Mouse (Mus musculus) lung, embryonic 14.5 days (tissue): ENCODE measurements around the gene Pbx4. TPM values are rescaled to one million over a fixed set of nuclear protein-coding genes. Genes with fewer than 3 reads are reported as not detected.

Experiments used
- ATAC-seq: fragments of 200-750 bp; cut with Nextera tagmentation; 2 replicates; pipeline ENCODE4 v1.8.0; 2017; ENCODE audit warnings: mild to moderate bottlenecking, moderate TSS enrichment, moderate library complexity; ENCODE audit not compliant: insufficient read depth
- DNase-seq: peaks from one replicate; pipeline ENCODE4 v3.0.0-alpha.2; 2015
- H3K27ac ChIP-seq: fragments of 300-500 bp; sonication (generic); 2 replicates; pipeline ENCODE4 v1.5.1; 2014; ENCODE audit warnings: low read depth, mild to moderate bottlenecking, moderate library complexity
- H3K27me3 ChIP-seq: fragments of 300-500 bp; sonication (generic); 2 replicates; pipeline ENCODE4 v1.6.1; 2014; ENCODE audit warnings: low read length, control low read depth; ENCODE audit not compliant: insufficient read depth
- H3K36me3 ChIP-seq: fragments of 300-500 bp; sonication (generic); 2 replicates; pipeline ENCODE4 v1.6.1; 2014; ENCODE audit warnings: control low read depth; ENCODE audit not compliant: insufficient read depth
- H3K4me1 ChIP-seq: fragments of 300-500 bp; sonication (generic); 2 replicates; pipeline ENCODE4 v1.6.1; 2014; ENCODE audit warnings: antibody characterized with exemption, control low read depth; ENCODE audit not compliant: insufficient read depth
- H3K4me2 ChIP-seq: fragments of 300-500 bp; sonication (generic); 2 replicates; pipeline ENCODE4 v1.6.1; 2014; ENCODE audit warnings: mild to moderate bottlenecking
- H3K4me3 ChIP-seq: fragments of 300-500 bp; sonication (generic); 2 replicates; pipeline ENCODE4 v1.5.1; 2014; ENCODE audit warnings: low read depth, low read length
- H3K9ac ChIP-seq: fragments of 300-500 bp; sonication (generic); 2 replicates; pipeline ENCODE4 v1.6.1; 2014
- H3K9me3 ChIP-seq: fragments of 300-500 bp; sonication (generic); 2 replicates; pipeline ENCODE4 v1.6.1; 2016; ENCODE audit warnings: low read depth, low read length, control low read depth
- CTCF ChIP-seq: IDR thresholded peaks from 2 replicates; pipeline ENCODE4 v1.5.1; 2016; ENCODE audit warnings: antibody characterized with exemption, low read depth
- WGBS: fragments of 180-500 bp; shearing (Covaris S2); extraction: QIAGEN DNeasy Blood & Tissue Kit; methylation state at CpG from one replicate; pipeline ENCODE4 v1.1.7; 2014; 5-methylcytosine and 5-hydroxymethylcytosine counted together
- polyA plus RNA-seq: library from polyadenylated mRNA; unstranded; fragments of >200 nt; fragmentation: Nextera tagmentation; extraction: Ambion mirVana; gene quantifications from 2 replicates; pipeline ENCODE4 v1.2.1, GENCODE M21; 2014

Gene Pbx4
- polyA plus RNA-seq, 1 experiment from 2014 or later = 7.1 TPM

GRCm38 (mm10) chr8:69808864-69809403 lies 23.4 kb upstream of the Pbx4 start:
- Histone ChIP-seq H3K36me3 (peaks cover 54% of the 10 kb centered on the region), H3K4me1 (no peaks in the 10 kb centered on the region), H3K9me3 (no peaks in the 10 kb centered on the region), H3K9ac (peak overlapping the region; percentile 48), H3K27me3 (no peaks in the 10 kb centered on the region), H3K27ac (no peak overlapping the region), H3K4me2 (peak overlapping the region; percentile 69), H3K4me3 (peak overlapping the region; percentile 44)
- ATAC-seq = peak; percentile 42
- no peak for TF ChIP-seq CTCF
- 2% methylated on average over 23 of the region's 23 CpGs for WGBS
- peak; percentile 45 for DNase-seq

GRCm38 (mm10) chr8:69809820-69810219 lies 22.5 kb upstream of the Pbx4 start:
- Histone ChIP-seq H3K4me1 (no peaks in the 10 kb centered on the region), H3K36me3 (peaks cover 48% of the 10 kb centered on the region), H3K27me3 (no peaks in the 10 kb centered on the region), H3K27ac (no peak overlapping the region), H3K4me3 (no peak overlapping the region), H3K9me3 (no peaks in the 10 kb centered on the region), H3K4me2 (no peak overlapping the region; the same call in 1 of the 2 replicates), H3K9ac (no peak overlapping the region)
- DNase-seq (no peak), ATAC-seq (no peak)
- 62% methylated on average over 3 of the region's 3 CpGs for WGBS
- TF ChIP-seq CTCF = no peak

DNA sequence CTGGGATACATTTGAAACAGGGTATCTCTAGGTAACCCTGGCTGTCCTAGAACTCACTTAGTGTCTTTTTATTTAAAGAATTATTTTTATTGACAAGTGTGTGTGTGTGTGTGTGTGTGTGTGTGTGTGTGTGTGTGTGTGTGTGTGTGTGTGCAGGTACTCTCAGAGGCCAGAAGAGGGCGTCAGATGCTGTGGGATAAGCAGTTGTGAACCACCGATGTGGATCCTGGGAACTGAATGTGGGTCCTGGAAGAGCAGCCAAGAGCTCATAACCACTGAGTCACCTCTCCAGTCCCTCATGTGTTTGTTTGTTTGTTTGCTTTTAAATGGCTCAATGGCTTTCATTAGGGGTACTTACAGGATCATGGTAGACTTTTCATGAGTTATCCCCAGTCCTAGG lies 17.4 kb upstream of the Pbx4 start:
- H3K4me3 ChIP-seq = no peak overlapping the region
- ATAC-seq = no peak
- 94% methylated on average over 2 of the region's 2 CpGs for WGBS

GRCm38 (mm10) chr8:69815396-69815795 lies 16.9 kb upstream of the Pbx4 start:
- Histone ChIP-seq H3K27ac (no peak overlapping the region), H3K36me3 (peaks cover 45% of the 10 kb centered on the region; the same call in 1 of the 2 replicates), H3K4me1 (no peaks in the 10 kb centered on the region), H3K4me2 (no peak overlapping the region), H3K9me3 (no peaks in the 10 kb centered on the region), H3K4me3 (no peak overlapping the region), H3K27me3 (no peaks in the 10 kb centered on the region), H3K9ac (no peak overlapping the region)
- TF ChIP-seq CTCF = no peak
- no peak for ATAC-seq
- 92% methylated on average over 4 of the region's 4 CpGs for WGBS
- DNase-seq = no peak

More for the DNA sequence above, 17.4 kb upstream of the Pbx4 start:
- Histone ChIP-seq H3K27me3 (no peaks in the 10 kb centered on the region), H3K27ac (no peak overlapping the region), H3K36me3 (peaks cover 45% of the 10 kb centered on the region; the same call in 1 of the 2 replicates), H3K9ac (no peak overlapping the region), H3K9me3 (no peaks in the 10 kb centered on the region), H3K4me2 (no peak overlapping the region), H3K4me1 (no peaks in the 10 kb centered on the region)
- DNase-seq = no peak
- no peak for TF ChIP-seq CTCF

DNA sequence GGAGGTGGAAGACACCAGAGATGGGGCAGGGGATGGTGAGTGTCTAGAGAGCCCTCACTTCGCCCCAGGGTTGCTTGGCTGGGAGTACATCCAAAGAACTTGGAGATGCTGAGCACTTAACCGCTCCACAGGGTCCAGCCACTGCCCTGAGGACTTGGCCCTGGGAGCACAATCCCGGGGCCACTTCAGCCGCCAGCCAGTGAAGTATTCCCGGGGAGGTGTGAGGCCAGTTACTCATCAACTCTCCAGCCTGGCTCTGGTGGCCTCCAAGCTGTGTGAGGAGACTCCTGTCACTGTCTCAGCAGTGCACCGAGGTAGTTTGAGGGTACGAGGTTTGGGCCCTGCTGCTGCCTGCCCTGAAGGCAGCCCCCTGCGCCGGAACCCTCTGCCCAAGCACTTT lies 11.8 kb upstream of the Pbx4 start:
- no peaks in the 10 kb centered on the region for H3K4me1 ChIP-seq
- no peak for DNase-seq
- no peak overlapping the region for H3K4me2 ChIP-seq
- ATAC-seq = no peak
- no peak overlapping the region for H3K9ac ChIP-seq
- peaks cover 40% of the 10 kb centered on the region; the same call in 1 of the 2 replicates for H3K36me3 ChIP-seq
- H3K4me3 ChIP-seq = no peak overlapping the region
- H3K27me3 ChIP-seq = no peaks in the 10 kb centered on the region
- no peak overlapping the region for H3K27ac ChIP-seq
- 68% methylated on average over 9 of the region's 9 CpGs for WGBS
- no peaks in the 10 kb centered on the region for H3K9me3 ChIP-seq
- TF ChIP-seq CTCF = no peak

GRCm38 (mm10) chr8:69821971-69822385 lies 10.3 kb upstream of the Pbx4 start:
- H3K4me2 ChIP-seq = peak overlapping the region; percentile 88
- H3K36me3 ChIP-seq = peaks cover 36% of the 10 kb centered on the region; the same call in 1 of the 2 replicates
- peak; percentile 58 for DNase-seq
- 4% methylated on average over 16 of the region's 22 CpGs for WGBS
- peak; percentile 42 for ATAC-seq
- H3K27ac ChIP-seq = no peak overlapping the region
- H3K4me1 ChIP-seq = no peaks in the 10 kb centered on the region
- no peaks in the 10 kb centered on the region for H3K9me3 ChIP-seq
- TF ChIP-seq CTCF = no peak
- peak overlapping the region; percentile 65; the same call in 1 of the 2 replicates for H3K9ac ChIP-seq
- H3K27me3 ChIP-seq = no peaks in the 10 kb centered on the region
- peak overlapping the region; percentile 57 for H3K4me3 ChIP-seq

DNA sequence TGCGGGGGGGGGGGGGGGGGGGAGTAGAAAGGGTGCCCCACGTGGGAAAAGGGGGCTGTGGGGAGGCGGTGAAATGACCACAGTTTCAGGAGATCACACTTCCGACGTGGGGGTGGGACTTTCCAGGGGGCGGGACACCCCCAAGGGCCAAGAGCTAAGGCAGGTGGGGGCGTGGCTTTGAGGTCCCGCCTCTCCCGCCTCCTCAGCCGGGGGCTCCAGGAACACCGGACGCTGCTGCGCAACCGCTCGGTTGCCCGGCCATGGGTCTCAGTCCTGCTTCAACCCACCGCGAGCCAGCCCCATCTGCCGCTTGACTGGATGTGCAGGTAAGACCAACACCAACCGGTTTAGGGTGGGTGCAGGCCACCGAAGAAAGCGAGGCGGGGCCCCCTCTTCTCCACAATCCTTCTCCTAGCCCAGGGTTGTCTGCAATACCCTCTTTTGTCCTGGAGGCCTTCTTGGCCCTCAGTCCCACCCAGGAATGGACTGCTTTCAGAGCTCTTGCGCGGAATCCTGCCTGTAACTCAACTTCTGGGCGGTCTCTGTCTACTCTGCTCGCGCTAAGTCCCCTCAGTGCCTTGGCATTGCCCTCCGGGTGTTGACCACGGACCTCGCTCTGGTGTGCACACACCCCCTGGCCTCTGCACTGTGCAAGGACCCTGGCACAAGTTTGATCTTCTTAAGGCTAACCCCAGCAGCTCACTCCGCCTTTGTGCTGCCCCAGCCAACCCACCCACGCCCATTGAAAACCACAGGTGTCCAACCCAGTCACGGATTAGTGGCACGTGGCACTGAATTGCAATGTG lies 9.7 kb upstream of the Pbx4 start, which contains the start of gene Lpar2:
Gene Lpar2, plus strand, starts transcription at position 44 of the 806 bp plus-strand sequence.
- Histone ChIP-seq H3K36me3 (peaks cover 31% of the 10 kb centered on the region; the same call in 1 of the 2 replicates), H3K27ac (peak within 1 kb of the TSS; percentile 80), H3K9ac (peak within 1 kb of the TSS; percentile 65), H3K9me3 (no peaks in the 10 kb centered on the region), H3K4me2 (peak within 1 kb of the TSS; percentile 88), H3K4me1 (no peaks in the 10 kb centered on the region), H3K27me3 (no peaks in the 10 kb centered on the region), H3K4me3 (peak within 1 kb of the TSS; percentile 57)
- DNase-seq (peak; percentile 88), ATAC-seq (peak; percentile 83)
- no peak for TF ChIP-seq CTCF
- 1% methylated on average over 29 of the region's 35 CpGs for WGBS
